Mouse (Mus musculus): ENCODE measurements around the gene Trim46. TPM values are rescaled to one million over a fixed set of nuclear protein-coding genes. Genes with fewer than 3 reads are reported as not detected.
A peak's percentile ranks its signal among the peaks of the same experiment; 100 is the strongest.

Trim46 gene
- polyA plus RNA-seq, 1 experiment from 2014 or later, result 2.7 TPM

- Histone ChIP-seq H3K27me3 (ENCODE audit: control insufficient read depth, insufficient read depth, low read length) (no peaks in the 10 kb centered on the region), H3K9me3 (ENCODE audit: control insufficient read depth, low read length) (no peaks in the 10 kb centered on the region), H3K27ac (replicated peaks) (peak overlapping the region; percentile 98), H3K4me1 (replicated peaks; ENCODE audit: control insufficient read depth, insufficient read depth) (peaks cover 4% of the 10 kb centered on the region; the same call in 1 of the 2 replicates), H3K36me3 (ENCODE audit: control insufficient read depth, insufficient read depth, low read length) (peaks cover 8% of the 10 kb centered on the region; the same call in 1 of the 2 replicates), H3K9ac (ENCODE audit: low read length) (peak overlapping the region; percentile 78), H3K4me3 (ENCODE audit: low read depth, low read length) (peak overlapping the region; percentile 74), H3K4me2 (replicated peaks; ENCODE audit: low read depth) (peak overlapping the region; percentile 80)
- TF ChIP-seq EP300 (optimal IDR thresholded peaks at IDR 0.05) (no peak), CTCF (IDR thresholded peaks at IDR 0.05; ENCODE audit: low read depth) (peak; percentile 2; the same call in 1 of the 2 replicates)
- DNase-seq (ENCODE audit: low spot score) (peak; percentile 93), ATAC-seq (ENCODE audit: low FRiP score, low TSS enrichment) (peak; percentile 91)
- WGBS, result under 1% methylated on average over 66 of the region's 69 CpGs
Observed at GRCm38 (mm10) chr3:89213803-89214530, 32.1 kb downstream of the Trim46 start.

- 78% methylated on average over 7 of the region's 7 CpGs for WGBS
- Histone ChIP-seq H3K27me3 (ENCODE audit: control insufficient read depth, insufficient read depth, low read length) (no peaks in the 10 kb centered on the region), H3K4me3 (ENCODE audit: low read depth, low read length) (no peak overlapping the region), H3K4me2 (replicated peaks; ENCODE audit: low read depth) (no peak overlapping the region), H3K4me1 (replicated peaks; ENCODE audit: control insufficient read depth, insufficient read depth) (peaks cover 4% of the 10 kb centered on the region; the same call in 1 of the 2 replicates), H3K9ac (ENCODE audit: low read length) (no peak overlapping the region), H3K9me3 (ENCODE audit: control insufficient read depth, low read length) (no peaks in the 10 kb centered on the region), H3K36me3 (ENCODE audit: control insufficient read depth, insufficient read depth, low read length) (peaks cover 28% of the 10 kb centered on the region), H3K27ac (replicated peaks) (no peak overlapping the region)
- ATAC-seq (ENCODE audit: low FRiP score, low TSS enrichment) (no peak), DNase-seq (ENCODE audit: low spot score) (no peak)
- TF ChIP-seq EP300 (optimal IDR thresholded peaks at IDR 0.05), result no peak
- no peak for TF ChIP-seq CTCF (IDR thresholded peaks at IDR 0.05; ENCODE audit: low read depth)
Observed at GRCm38 (mm10) chr3:89210731-89211130, 35.4 kb downstream of the Trim46 start.

- no peak overlapping the region for H3K4me2 ChIP-seq (replicated peaks; ENCODE audit: low read depth)
- H3K9ac ChIP-seq (ENCODE audit: low read length), result no peak overlapping the region
- peaks cover 34% of the 10 kb centered on the region for H3K36me3 ChIP-seq (ENCODE audit: control insufficient read depth, insufficient read depth, low read length)
- H3K9me3 ChIP-seq (ENCODE audit: control insufficient read depth, low read length), result no peaks in the 10 kb centered on the region
- DNase-seq (ENCODE audit: low spot score), result no peak
- peaks cover 4% of the 10 kb centered on the region; the same call in 1 of the 2 replicates for H3K4me1 ChIP-seq (replicated peaks; ENCODE audit: control insufficient read depth, insufficient read depth)
- 71% methylated on average over 13 of the region's 13 CpGs for WGBS
- TF ChIP-seq CTCF (IDR thresholded peaks at IDR 0.05; ENCODE audit: low read depth) (no peak), EP300 (optimal IDR thresholded peaks at IDR 0.05) (no peak)
- ATAC-seq (ENCODE audit: low FRiP score, low TSS enrichment), result no peak
- H3K4me3 ChIP-seq (ENCODE audit: low read depth, low read length), result no peak overlapping the region
- H3K27ac ChIP-seq (replicated peaks), result no peak overlapping the region
- no peaks in the 10 kb centered on the region for H3K27me3 ChIP-seq (ENCODE audit: control insufficient read depth, insufficient read depth, low read length)
Observed at GRCm38 (mm10) chr3:89210162-89210561, 35.9 kb downstream of the Trim46 start.

GRCm38 (mm10) chr3:89209731-89210130, 36.4 kb downstream of the Trim46 start:
- H3K4me2 ChIP-seq (replicated peaks; ENCODE audit: low read depth), result no peak overlapping the region
- peaks cover 34% of the 10 kb centered on the region for H3K36me3 ChIP-seq (ENCODE audit: control insufficient read depth, insufficient read depth, low read length)
- TF ChIP-seq EP300 (optimal IDR thresholded peaks at IDR 0.05) (no peak), CTCF (IDR thresholded peaks at IDR 0.05; ENCODE audit: low read depth) (no peak)
- WGBS, result 88% methylated on average over 7 of the region's 7 CpGs
- H3K27me3 ChIP-seq (ENCODE audit: control insufficient read depth, insufficient read depth, low read length), result no peaks in the 10 kb centered on the region
- DNase-seq (ENCODE audit: low spot score) (no peak), ATAC-seq (ENCODE audit: low FRiP score, low TSS enrichment) (no peak)
- H3K27ac ChIP-seq (replicated peaks), result no peak overlapping the region
- H3K9ac ChIP-seq (ENCODE audit: low read length), result no peak overlapping the region
- H3K4me3 ChIP-seq (ENCODE audit: low read depth, low read length), result no peak overlapping the region
- H3K4me1 ChIP-seq (replicated peaks; ENCODE audit: control insufficient read depth, insufficient read depth), result peaks cover 4% of the 10 kb centered on the region; the same call in 1 of the 2 replicates
- no peaks in the 10 kb centered on the region for H3K9me3 ChIP-seq (ENCODE audit: control insufficient read depth, low read length)

GRCm38 (mm10) chr3:89208736-89209135, 37.4 kb downstream of the Trim46 start:
- Histone ChIP-seq H3K4me3 (ENCODE audit: low read depth, low read length) (no peak overlapping the region), H3K27ac (replicated peaks) (peak overlapping the region; percentile 46), H3K4me1 (replicated peaks; ENCODE audit: control insufficient read depth, insufficient read depth) (peaks cover 4% of the 10 kb centered on the region; the same call in 1 of the 2 replicates), H3K4me2 (replicated peaks; ENCODE audit: low read depth) (0 out of 2 replicates have a peak overlapping the region, but pooled peaks have one; percentile 5), H3K36me3 (ENCODE audit: control insufficient read depth, insufficient read depth, low read length) (peaks cover 34% of the 10 kb centered on the region), H3K9ac (ENCODE audit: low read length) (0 out of 2 replicates have a peak overlapping the region, but pooled peaks have one; percentile 18), H3K27me3 (ENCODE audit: control insufficient read depth, insufficient read depth, low read length) (no peaks in the 10 kb centered on the region), H3K9me3 (ENCODE audit: control insufficient read depth, low read length) (no peaks in the 10 kb centered on the region)
- ATAC-seq (ENCODE audit: low FRiP score, low TSS enrichment), result no peak
- DNase-seq (ENCODE audit: low spot score), result no peak
- TF ChIP-seq CTCF (IDR thresholded peaks at IDR 0.05; ENCODE audit: low read depth), result no peak
- TF ChIP-seq EP300 (optimal IDR thresholded peaks at IDR 0.05), result no peak
- 82% methylated on average over 6 of the region's 6 CpGs for WGBS

Data from stomach, postnatal 0 days (tissue).